Mouse (Mus musculus) heart, adult 2 months (tissue): Measurements from ENCODE around the gene Rtkn2. TPM values are rescaled to one million over a fixed set of nuclear protein-coding genes. Genes with fewer than 3 reads are reported as not detected.

ENCODE experiments used
- DNase-seq, 2 experiments: peaks; one replicate each; pipeline ENCODE4 v3.0.0; 2021
- H3K27ac ChIP-seq: fragments of 200-600 bp; 2 replicates; pipeline ENCODE4 v1.8.1; 2022
- H3K27me3 ChIP-seq: fragments of 200-500 bp; 2 replicates; pipeline ENCODE4 v1.6.1; 2012; ENCODE audit warnings: mild to moderate bottlenecking, low read length, inconsistent platforms, mixed read lengths; ENCODE audit not compliant: control insufficient read depth, insufficient read depth
- H3K36me3 ChIP-seq: fragments of 200-500 bp; 2 replicates; pipeline ENCODE4 v1.6.1; 2012; ENCODE audit warnings: low read length, inconsistent platforms; ENCODE audit not compliant: control insufficient read depth, insufficient read depth
- H3K4me1 ChIP-seq: fragments of 200-500 bp; 2 replicates; pipeline ENCODE4 v1.6.1; 2011; ENCODE audit warnings: low read length; ENCODE audit not compliant: control insufficient read depth, insufficient read depth
- H3K4me3 ChIP-seq: fragments of 200-600 bp; 2 replicates; pipeline ENCODE4 v1.8.1; 2022
- H3K79me2 ChIP-seq: fragments of 200-500 bp; replicated peaks from 2 replicates; pipeline ENCODE4 v1.6.1; 2012; ENCODE audit warnings: mild to moderate bottlenecking, inconsistent platforms, low read length, moderate library complexity, mixed read lengths; ENCODE audit not compliant: control insufficient read depth, insufficient read depth
- H3K9ac ChIP-seq: fragments of 200-500 bp; 2 replicates; pipeline ENCODE4 v1.6.1; 2012; ENCODE audit warnings: low read depth, mild to moderate bottlenecking, control low read depth, inconsistent platforms, low read length, mixed read lengths
- CTCF ChIP-seq: fragments of 200-600 bp; IDR thresholded peaks from 2 replicates; pipeline ENCODE4 v1.8.1; 2022; ENCODE audit warnings: antibody characterized with exemption, mild to moderate bottlenecking, moderate library complexity
- EP300 ChIP-seq: fragments of 200-500 bp; IDR thresholded peaks from 2 replicates; pipeline ENCODE4 v1.6.1; 2011; ENCODE audit warnings: low read depth, low read length, control low read depth; ENCODE audit not compliant: insufficient read depth
- POLR2A ChIP-seq: fragments of 200-500 bp; IDR thresholded peaks from 2 replicates; pipeline ENCODE4 v1.6.1; 2011; ENCODE audit warnings: mild to moderate bottlenecking, low read depth, low read length, control low read depth; ENCODE audit not compliant: insufficient read depth
- WGBS: fragments of 180-500 bp; shearing (Covaris S2); methylation state at CpG from one replicate; pipeline ENCODE4 v1.1.7; 2018; 5-methylcytosine and 5-hydroxymethylcytosine counted together
- intact Hi-C: fragments of 180-260 bp; cut with DNase I; formaldehyde crosslinking; loops from one replicate; pipeline ENCODE4 v1.15.1; 2025
- polyA plus RNA-seq: library from polyadenylated mRNA; depleted of rRNA; stranded (reverse); fragments of >200 nt; gene quantifications from 2 replicates; pipeline ENCODE4 v1.2.3, GENCODE M21; 2012
- total RNA-seq, 2 experiments: library from RNA; stranded (reverse); gene quantifications; 2 replicates each; pipeline ENCODE4 v1.2.3; 2021

Rtkn2 gene
- total and polyA plus RNA-seq, 3 experiments: 0.08 to 0.16 (median 0.14) TPM

DNA sequence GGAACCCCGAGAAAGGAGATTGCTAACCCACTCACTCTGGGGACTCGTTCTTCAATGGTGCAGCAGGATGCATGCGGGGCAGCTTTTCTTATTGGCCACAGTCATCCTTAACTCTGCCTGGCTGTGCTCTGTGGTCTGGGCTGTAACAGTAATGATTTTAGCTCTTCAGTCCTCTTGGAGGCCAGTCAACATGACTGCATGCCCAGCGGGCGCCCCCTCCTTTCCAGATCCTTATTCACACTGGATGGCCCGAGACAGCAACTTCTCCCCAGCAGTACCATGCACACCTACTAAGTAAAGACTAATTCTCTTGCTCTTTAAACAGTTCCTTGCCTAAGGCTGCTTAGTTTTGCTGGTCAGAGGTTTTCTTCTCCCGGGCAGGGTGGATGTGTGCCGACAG, 4.4 kb downstream of the Rtkn2 start:
- no peaks in the 10 kb centered on the region for H3K79me2 ChIP-seq
- no peaks in the 10 kb centered on the region for H3K27me3 ChIP-seq
- DNase-seq: no peak
- intact Hi-C loops: loop anchor here (1.0 to 5.0 kb wide), 2 partner anchors 111 to 666 kb away; no protein-coding TSS in a partner anchor
- TF ChIP-seq EP300 (no peak), CTCF (no peak), POLR2A (no peak)
- no peak overlapping the region for H3K27ac ChIP-seq
- WGBS: 94% methylated on average over 8 of the region's 8 CpGs
- no peaks in the 10 kb centered on the region for H3K36me3 ChIP-seq
- H3K4me3 ChIP-seq: no peak overlapping the region
- no peak overlapping the region for H3K9ac ChIP-seq
- H3K4me1 ChIP-seq: peaks cover 1% of the 10 kb centered on the region

GRCm38 (mm10) chr10:67984271-67984943, 5.0 kb downstream of the Rtkn2 start:
- no peak for TF ChIP-seq POLR2A
- TF ChIP-seq EP300: no peak
- TF ChIP-seq CTCF: peak; percentile 91
- intact Hi-C loops: loop anchor here (1.0 to 5.0 kb wide), 2 partner anchors 112 to 667 kb away; no protein-coding TSS in a partner anchor
- Histone ChIP-seq H3K27me3 (no peaks in the 10 kb centered on the region), H3K9ac (no peak overlapping the region), H3K4me3 (no peak overlapping the region), H3K79me2 (no peaks in the 10 kb centered on the region), H3K4me1 (peaks cover 1% of the 10 kb centered on the region; the same call in 1 of the 2 replicates), H3K36me3 (no peaks in the 10 kb centered on the region), H3K27ac (no peak overlapping the region)
- DNase-seq: peak in 1 of 2 experiments; percentile 43
- 28% methylated on average over 13 of the region's 13 CpGs for WGBS

DNA sequence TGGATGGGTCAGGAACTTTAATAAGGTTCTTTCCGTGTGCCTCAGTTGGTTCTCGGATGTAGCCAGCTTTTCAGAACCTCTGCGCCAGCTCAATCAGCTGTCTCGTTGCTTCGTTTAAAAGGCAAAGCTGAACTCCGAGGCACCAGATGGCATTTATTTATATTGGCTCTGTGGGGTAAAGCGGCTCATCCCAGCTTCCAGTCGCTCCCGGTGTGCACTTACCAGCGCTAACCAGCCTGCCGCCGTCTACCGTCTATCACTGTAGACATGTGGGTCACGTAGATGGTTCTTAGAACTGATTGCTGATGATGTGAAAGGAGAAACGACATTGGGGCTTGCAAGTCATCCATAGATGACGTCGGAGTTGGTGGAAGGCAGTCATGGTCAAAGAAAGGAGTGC, 5.7 kb downstream of the Rtkn2 start:
- H3K4me1 ChIP-seq: peaks cover 1% of the 10 kb centered on the region; the same call in 1 of the 2 replicates
- no peaks in the 10 kb centered on the region for H3K27me3 ChIP-seq
- no peak overlapping the region for H3K4me3 ChIP-seq
- DNase-seq: no peak
- H3K79me2 ChIP-seq: no peaks in the 10 kb centered on the region
- WGBS: 89% methylated on average over 17 of the region's 17 CpGs
- no peak overlapping the region for H3K9ac ChIP-seq
- H3K27ac ChIP-seq: no peak overlapping the region
- TF ChIP-seq EP300 (no peak), POLR2A (no peak), CTCF (no peak)
- H3K36me3 ChIP-seq: no peaks in the 10 kb centered on the region
- intact Hi-C loops: no loop called here

DNA sequence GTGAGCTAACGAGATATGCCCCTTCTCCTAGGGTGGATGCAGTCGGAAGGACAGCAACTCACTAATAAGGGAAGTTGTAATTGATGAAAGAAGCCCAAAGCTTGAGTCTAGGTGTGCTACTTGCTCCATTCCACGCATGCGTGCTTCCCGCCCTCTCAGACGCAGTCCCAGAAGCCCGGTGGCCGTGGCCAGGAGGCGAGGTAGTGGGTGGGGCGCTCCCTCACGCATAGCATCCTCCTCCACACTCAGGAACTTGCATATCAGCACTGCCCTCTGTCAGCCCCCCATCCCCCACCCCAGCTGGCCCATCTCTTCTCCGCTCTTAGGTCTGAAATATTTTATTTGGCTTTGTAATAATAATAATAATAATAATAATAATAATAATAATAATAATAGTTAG, 16.0 kb downstream of the Rtkn2 start:
- 66% methylated on average over 12 of the region's 12 CpGs for WGBS
- intact Hi-C loops: no loop called here
- peak in 1 of 2 experiments; percentile 11 for DNase-seq
- no peak overlapping the region for H3K9ac ChIP-seq
- H3K27me3 ChIP-seq: no peaks in the 10 kb centered on the region
- no peak for TF ChIP-seq EP300
- TF ChIP-seq POLR2A: no peak
- TF ChIP-seq CTCF: no peak
- no peaks in the 10 kb centered on the region for H3K36me3 ChIP-seq
- H3K27ac ChIP-seq: no peak overlapping the region
- H3K4me3 ChIP-seq: no peak overlapping the region
- H3K79me2 ChIP-seq: no peaks in the 10 kb centered on the region
- H3K4me1 ChIP-seq: peaks cover 2% of the 10 kb centered on the region

- TF ChIP-seq CTCF (peak; percentile 95), EP300 (no peak)
- intact Hi-C loops: loop anchor here (2.0 kb wide), 2 partner anchors 133 to 287 kb away; no protein-coding TSS in a partner anchor
- DNase-seq: peak in 1 of 2 experiments; percentile 8
- no peak overlapping the region for H3K4me3 ChIP-seq
- no peaks in the 10 kb centered on the region for H3K36me3 ChIP-seq
- H3K79me2 ChIP-seq: no peaks in the 10 kb centered on the region
- peaks cover 2% of the 10 kb centered on the region for H3K4me1 ChIP-seq
- no peak overlapping the region for H3K27ac ChIP-seq
- H3K27me3 ChIP-seq: no peaks in the 10 kb centered on the region
- H3K9ac ChIP-seq: no peak overlapping the region
- WGBS: 5% methylated on average over 1 of the region's 1 CpGs
Measured at GRCm38 (mm10) chr10:67996171-67996570, 16.8 kb downstream of the Rtkn2 start.

DNA sequence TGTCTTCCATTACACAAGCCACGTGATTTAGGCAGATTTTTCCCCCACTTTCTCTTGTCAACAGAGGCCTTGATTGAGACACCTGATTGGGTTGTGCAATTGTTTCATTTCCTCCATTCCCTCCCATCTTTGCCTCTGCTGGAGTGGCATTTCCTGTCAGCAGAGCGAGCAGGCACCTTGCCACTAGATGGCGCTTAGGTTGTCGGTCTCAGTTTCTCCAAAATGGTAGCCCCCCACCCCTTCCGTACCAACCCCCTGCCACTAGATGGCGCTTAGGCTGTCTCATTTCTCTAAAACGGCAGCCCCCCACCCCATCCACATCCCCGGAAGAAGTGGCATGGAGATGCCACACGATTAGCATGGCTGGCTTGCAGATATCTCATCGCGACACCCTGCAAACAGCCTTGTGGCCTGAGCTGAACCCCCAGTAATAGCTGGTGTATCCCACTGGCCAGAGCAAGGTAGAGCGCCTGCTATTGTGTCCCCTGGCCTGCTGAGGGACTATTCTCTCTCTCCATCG, 18.8 kb downstream of the Rtkn2 start:
- DNase-seq: peak; percentile 42 to 45
- Histone ChIP-seq H3K36me3 (no peaks in the 10 kb centered on the region), H3K79me2 (no peaks in the 10 kb centered on the region), H3K27me3 (no peaks in the 10 kb centered on the region), H3K27ac (no peak overlapping the region), H3K9ac (no peak overlapping the region), H3K4me3 (no peak overlapping the region), H3K4me1 (peaks cover 2% of the 10 kb centered on the region)
- WGBS: 34% methylated on average over 13 of the region's 13 CpGs
- intact Hi-C loops: loop anchor here (2.0 kb wide), 3 partner anchors 83 to 149 kb away; no protein-coding TSS in a partner anchor
- peak; percentile 84 for TF ChIP-seq CTCF
- 0 out of 2 replicates have a peak, but pooled peaks have one; percentile 37 for TF ChIP-seq EP300
- TF ChIP-seq POLR2A: no peak
